Mouse (Mus musculus): ENCODE results near the gene Rnf26. TPM values are rescaled to one million over a fixed set of nuclear protein-coding genes. Genes with fewer than 3 reads are reported as not detected.

Rnf26 gene
- polyA plus RNA-seq, 1 experiment from 2014 or later: 37.4 TPM

GRCm38 (mm10) chr9:44105781-44106180 is 7.5 kb downstream of the Rnf26 start:
- no peak overlapping the region for H3K4me3 ChIP-seq
- H3K27ac ChIP-seq (replicated peaks): no peak overlapping the region
- peaks cover 49% of the 10 kb centered on the region for H3K4me1 ChIP-seq (replicated peaks)
- no peak overlapping the region for H3K9ac ChIP-seq
- 90% methylated on average over 10 of the region's 10 CpGs for WGBS
- no peaks in the 10 kb centered on the region for H3K36me3 ChIP-seq
- ATAC-seq (ENCODE audit: low FRiP score, low read depth): no peak
- H3K9me3 ChIP-seq: no peaks in the 10 kb centered on the region
- no peak overlapping the region for H3K4me2 ChIP-seq
- H3K27me3 ChIP-seq: no peaks in the 10 kb centered on the region

GRCm38 (mm10) chr9:44104881-44105280 is 8.4 kb downstream of the Rnf26 start:
- no peak overlapping the region for H3K9ac ChIP-seq
- no peak for ATAC-seq (ENCODE audit: low FRiP score, low read depth)
- H3K9me3 ChIP-seq: no peaks in the 10 kb centered on the region
- H3K4me1 ChIP-seq (replicated peaks): peaks cover 40% of the 10 kb centered on the region
- H3K4me3 ChIP-seq: no peak overlapping the region
- no peaks in the 10 kb centered on the region for H3K36me3 ChIP-seq
- H3K27me3 ChIP-seq: no peaks in the 10 kb centered on the region
- 93% methylated on average over 7 of the region's 7 CpGs for WGBS
- no peak overlapping the region for H3K4me2 ChIP-seq
- no peak overlapping the region for H3K27ac ChIP-seq (replicated peaks)

GRCm38 (mm10) chr9:44101490-44101889 is 11.8 kb downstream of the Rnf26 start, which contains the start of gene Mfrp:
Gene Mfrp (plus strand): TSS chr9:44101729.
- Histone ChIP-seq H3K4me2 (no peak within 1 kb of the TSS), H3K9me3 (no peaks in the 10 kb centered on the region), H3K27me3 (no peaks in the 10 kb centered on the region), H3K4me1 (replicated peaks) (peaks cover 10% of the 10 kb centered on the region), H3K36me3 (no peaks in the 10 kb centered on the region), H3K4me3 (no peak within 1 kb of the TSS), H3K9ac (no peak within 1 kb of the TSS), H3K27ac (replicated peaks) (no peak within 1 kb of the TSS)
- no peak for ATAC-seq (ENCODE audit: low FRiP score, low read depth)
- WGBS: 76% methylated on average over 9 of the region's 9 CpGs

GRCm38 (mm10) chr9:44096536-44096935 is 16.8 kb downstream of the Rnf26 start:
- no peak overlapping the region for H3K4me3 ChIP-seq
- WGBS: 12% methylated on average over 9 of the region's 9 CpGs
- no peaks in the 10 kb centered on the region for H3K27me3 ChIP-seq
- no peaks in the 10 kb centered on the region for H3K9me3 ChIP-seq
- peaks cover 13% of the 10 kb centered on the region for H3K4me1 ChIP-seq (replicated peaks)
- no peak overlapping the region for H3K4me2 ChIP-seq
- peak; percentile 65 for ATAC-seq (ENCODE audit: low FRiP score, low read depth)
- H3K9ac ChIP-seq: no peak overlapping the region
- H3K36me3 ChIP-seq: no peaks in the 10 kb centered on the region
- H3K27ac ChIP-seq (replicated peaks): peak overlapping the region; percentile 66

- Histone ChIP-seq H3K9me3 (no peaks in the 10 kb centered on the region), H3K9ac (no peak overlapping the region), H3K27me3 (no peaks in the 10 kb centered on the region), H3K27ac (replicated peaks) (no peak overlapping the region), H3K4me1 (replicated peaks) (peaks cover 13% of the 10 kb centered on the region), H3K36me3 (no peaks in the 10 kb centered on the region), H3K4me2 (no peak overlapping the region), H3K4me3 (no peak overlapping the region)
- no peak for ATAC-seq (ENCODE audit: low FRiP score, low read depth)
- 88% methylated on average over 9 of the region's 9 CpGs for WGBS
These were observed 17.5 kb downstream of the Rnf26 start for GRCm38 (mm10) chr9:44095781-44096180.

- H3K27me3 ChIP-seq: no peaks in the 10 kb centered on the region
- H3K4me1 ChIP-seq (replicated peaks): peaks cover 13% of the 10 kb centered on the region
- H3K27ac ChIP-seq (replicated peaks): no peak overlapping the region
- H3K9ac ChIP-seq: no peak overlapping the region
- no peak overlapping the region for H3K4me2 ChIP-seq
- no peak overlapping the region for H3K4me3 ChIP-seq
- WGBS: 96% methylated on average over 3 of the region's 3 CpGs
- no peaks in the 10 kb centered on the region for H3K9me3 ChIP-seq
- ATAC-seq (ENCODE audit: low FRiP score, low read depth): no peak
- H3K36me3 ChIP-seq: no peaks in the 10 kb centered on the region
These were observed 18.6 kb downstream of the Rnf26 start for GRCm38 (mm10) chr9:44094737-44095136.

- H3K27ac ChIP-seq (replicated peaks): no peak overlapping the region
- H3K9me3 ChIP-seq: no peaks in the 10 kb centered on the region
- H3K4me2 ChIP-seq: peak overlapping the region; percentile 58
- 31% methylated on average over 24 of the region's 24 CpGs for WGBS
- H3K27me3 ChIP-seq: no peaks in the 10 kb centered on the region
- H3K4me3 ChIP-seq: peak overlapping the region; percentile 29
- H3K36me3 ChIP-seq: no peaks in the 10 kb centered on the region
- 0 out of 2 replicates have a peak overlapping the region, but pooled peaks have one; percentile 14 for H3K9ac ChIP-seq
- ATAC-seq (ENCODE audit: low FRiP score, low read depth): no peak
- H3K4me1 ChIP-seq (replicated peaks): peaks cover 13% of the 10 kb centered on the region
These were observed 19.5 kb downstream of the Rnf26 start for GRCm38 (mm10) chr9:44093612-44094503.

GRCm38 (mm10) chr9:44088877-44089608 is 24.3 kb downstream of the Rnf26 start:
- no peaks in the 10 kb centered on the region for H3K9me3 ChIP-seq
- H3K9ac ChIP-seq: no peak overlapping the region
- peaks cover 15% of the 10 kb centered on the region for H3K27me3 ChIP-seq
- H3K4me2 ChIP-seq: no peak overlapping the region
- H3K27ac ChIP-seq (replicated peaks): no peak overlapping the region
- H3K36me3 ChIP-seq: no peaks in the 10 kb centered on the region
- peaks cover 30% of the 10 kb centered on the region for H3K4me1 ChIP-seq (replicated peaks)
- no peak overlapping the region for H3K4me3 ChIP-seq
- ATAC-seq (ENCODE audit: low FRiP score, low read depth): no peak
- 68% methylated on average over 12 of the region's 12 CpGs for WGBS

- Histone ChIP-seq H3K36me3 (no peaks in the 10 kb centered on the region), H3K4me3 (no peak overlapping the region), H3K4me2 (no peak overlapping the region), H3K9ac (no peak overlapping the region), H3K27ac (replicated peaks) (no peak overlapping the region), H3K4me1 (replicated peaks) (peaks cover 34% of the 10 kb centered on the region), H3K9me3 (no peaks in the 10 kb centered on the region), H3K27me3 (peaks cover 22% of the 10 kb centered on the region)
- 18% methylated on average over 15 of the region's 15 CpGs for WGBS
- no peak for ATAC-seq (ENCODE audit: low FRiP score, low read depth)
These were observed 25.4 kb downstream of the Rnf26 start for GRCm38 (mm10) chr9:44087761-44088455.

GRCm38 (mm10) chr9:44086960-44087359 is 26.4 kb downstream of the Rnf26 start:
- peaks cover 30% of the 10 kb centered on the region for H3K27me3 ChIP-seq
- no peak overlapping the region for H3K4me3 ChIP-seq
- H3K27ac ChIP-seq (replicated peaks): no peak overlapping the region
- no peaks in the 10 kb centered on the region for H3K36me3 ChIP-seq
- H3K4me1 ChIP-seq (replicated peaks): peaks cover 34% of the 10 kb centered on the region
- ATAC-seq (ENCODE audit: low FRiP score, low read depth): no peak
- whole genome bisulfite sequencing: 55% methylated on average over 10 of the region's 10 CpGs
- H3K9me3 ChIP-seq: no peaks in the 10 kb centered on the region
- no peak overlapping the region for H3K9ac ChIP-seq
- H3K4me2 ChIP-seq: no peak overlapping the region

- H3K27ac ChIP-seq (replicated peaks): no peak overlapping the region
- peaks cover 37% of the 10 kb centered on the region for H3K4me1 ChIP-seq (replicated peaks)
- 61% methylated on average over 15 of the region's 15 CpGs for WGBS
- H3K36me3 ChIP-seq: no peaks in the 10 kb centered on the region
- no peak overlapping the region for H3K9ac ChIP-seq
- ATAC-seq (ENCODE audit: low FRiP score, low read depth): 0 out of 2 replicates have a peak, but pooled peaks have one; percentile 15
- peaks cover 30% of the 10 kb centered on the region for H3K27me3 ChIP-seq
- no peaks in the 10 kb centered on the region for H3K9me3 ChIP-seq
- H3K4me3 ChIP-seq: peak overlapping the region; percentile 53; the same call in 1 of the 2 replicates
- H3K4me2 ChIP-seq: peak overlapping the region; percentile 98
These were observed 27.3 kb downstream of the Rnf26 start for GRCm38 (mm10) chr9:44085741-44086665.

Measured in hindbrain, embryonic 15.5 days (tissue).